Mouse (Mus musculus): ENCODE results near the gene Mrpl12. TPM values are rescaled to one million over a fixed set of nuclear protein-coding genes. Genes with fewer than 3 reads are reported as not detected.

Mrpl12 gene
- polyA plus RNA-seq, 2 experiments from 2014 or later = 67.0 to 68.0 TPM

Other genes starting within 250 kb of the Mrpl12 start
- 1,000 to 10,000 TPM; 2,387 to 3,192 TPM for gene Actg1, start 136.1 kb upstream of the Mrpl12 start, polyA plus RNA-seq (2017; shearing (Covaris generic))
- under 1 TPM; 0.67 to 0.99 TPM for gene Fscn2, start 123.1 kb upstream of the Mrpl12 start, polyA plus RNA-seq (2017; shearing (Covaris generic))
- gene Faap100, start 105.8 kb upstream of the Mrpl12 start, polyA plus RNA-seq (2017; shearing (Covaris generic)) = 10 to 100 TPM; 17.8 to 27.0 TPM
- 10 to 100 TPM in 1 of 2 experiments, 1 to 10 TPM in 1; 9.5 to 11.0 TPM for gene Nploc4, start 46.9 kb upstream of the Mrpl12 start, polyA plus RNA-seq (2017; shearing (Covaris generic))
- not detected for gene Tspan10, start 42.0 kb upstream of the Mrpl12 start, polyA plus RNA-seq (2017; shearing (Covaris generic))
- under 1 TPM in 1 of 2 experiments, not detected in 1; 0.83 TPM for gene Pde6g, start 31.1 kb upstream of the Mrpl12 start, polyA plus RNA-seq (2017; shearing (Covaris generic))
- 1 to 10 TPM; 3.5 to 4.6 TPM for gene Oxld1, start 26.5 kb upstream of the Mrpl12 start, polyA plus RNA-seq (2017; shearing (Covaris generic))
- 10 to 100 TPM; 19.8 to 27.7 TPM for gene Ccdc137, start 26.5 kb upstream of the Mrpl12 start, polyA plus RNA-seq (2017; shearing (Covaris generic))
- 10 to 100 TPM; 34.8 to 44.8 TPM for gene Arl16, start 17.0 kb upstream of the Mrpl12 start, polyA plus RNA-seq (2017; shearing (Covaris generic))
- gene Slc25a10, start 7.2 kb downstream of the Mrpl12 start, polyA plus RNA-seq (2017; shearing (Covaris generic)) = 10 to 100 TPM; 11.0 to 14.3 TPM
- gene Gcgr, start 46.1 kb downstream of the Mrpl12 start, polyA plus RNA-seq (2017; shearing (Covaris generic)) = not detected
- gene Mcrip1, start 65.1 kb downstream of the Mrpl12 start, polyA plus RNA-seq (2017; shearing (Covaris generic)) = 100 to 1,000 TPM; 114 to 126 TPM
- not detected for gene Ppp1r27, start 66.5 kb downstream of the Mrpl12 start, polyA plus RNA-seq (2017; shearing (Covaris generic))
- gene P4hb, start 88.6 kb downstream of the Mrpl12 start, polyA plus RNA-seq (2017; shearing (Covaris generic)) = 100 to 1,000 TPM; 162 to 169 TPM
- 100 to 1,000 TPM; 554 to 866 TPM for gene Arhgdia, start 97.0 kb downstream of the Mrpl12 start, polyA plus RNA-seq (2017; shearing (Covaris generic))
- gene Alyref, start 113.8 kb downstream of the Mrpl12 start, polyA plus RNA-seq (2017; shearing (Covaris generic)) = 10 to 100 TPM in 1 of 2 experiments, 1 to 10 TPM in 1; 8.5 to 42.6 TPM
- gene Anapc11, start 113.8 kb downstream of the Mrpl12 start, polyA plus RNA-seq (2017; shearing (Covaris generic)) = 100 to 1,000 TPM; 122 to 134 TPM
- gene Npb, start 123.9 kb downstream of the Mrpl12 start, polyA plus RNA-seq (2017; shearing (Covaris generic)) = not detected
- gene Pcyt2, start 133.3 kb downstream of the Mrpl12 start, polyA plus RNA-seq (2017; shearing (Covaris generic)) = 100 to 1,000 TPM; 101 to 179 TPM
- gene Sirt7, start 140.6 kb downstream of the Mrpl12 start, polyA plus RNA-seq (2017; shearing (Covaris generic)) = 10 to 100 TPM; 66.4 to 66.7 TPM
- gene Mafg, start 149.0 kb downstream of the Mrpl12 start, polyA plus RNA-seq (2017; shearing (Covaris generic)) = 10 to 100 TPM; 11.3 to 16.0 TPM
- gene Pycr1, start 159.2 kb downstream of the Mrpl12 start, polyA plus RNA-seq (2017; shearing (Covaris generic)) = 1 to 10 TPM; 1.5 to 1.8 TPM
- not detected for gene Myadml2, start 163.5 kb downstream of the Mrpl12 start, polyA plus RNA-seq (2017; shearing (Covaris generic))
- gene Notum, start 176.6 kb downstream of the Mrpl12 start, polyA plus RNA-seq (2017; shearing (Covaris generic)) = not detected
- gene Aspscr1, start 188.4 kb downstream of the Mrpl12 start, polyA plus RNA-seq (2017; shearing (Covaris generic)) = 100 to 1,000 TPM in 1 of 2 experiments, 10 to 100 TPM in 1; 82.3 to 134 TPM
- 100 to 1,000 TPM; 152 to 156 TPM for gene Cenpx, start 229.1 kb downstream of the Mrpl12 start, polyA plus RNA-seq (2017; shearing (Covaris generic))
- gene Lrrc45, start 229.3 kb downstream of the Mrpl12 start, polyA plus RNA-seq (2017; shearing (Covaris generic)) = 10 to 100 TPM; 26.8 to 34.4 TPM
- not detected for gene Rac3, start 236.9 kb downstream of the Mrpl12 start, polyA plus RNA-seq (2017; shearing (Covaris generic))
- 10 to 100 TPM; 15.1 to 17.4 TPM for gene Dcxr, start 242.7 kb downstream of the Mrpl12 start, polyA plus RNA-seq (2017; shearing (Covaris generic))
- not detected for gene Cbr2, start 247.5 kb downstream of the Mrpl12 start, polyA plus RNA-seq (2017; shearing (Covaris generic))

All from CD4-positive, CD25-positive, alpha-beta regulatory T cell, adult 4 months (primary cell).